Mouse (Mus musculus): ENCODE data around the gene Farsb. TPM values are rescaled to one million over a fixed set of nuclear protein-coding genes. Genes with fewer than 3 reads are reported as not detected.
A peak's percentile ranks its signal among the peaks of the same experiment; 100 is the strongest.

Farsb gene
- polyA plus RNA-seq, 1 experiment from 2014 or later, result 122 TPM

GRCm38 (mm10) chr1:78372316-78372715, 116.4 kb downstream of the Farsb start:
- H3K4me1 ChIP-seq (ENCODE audit: control insufficient read depth, insufficient read depth, low read length), result peaks cover 17% of the 10 kb centered on the region; the same call in 1 of the 2 replicates
- no peak for ATAC-seq (ENCODE audit: low read depth)
- no peaks in the 10 kb centered on the region for H3K27me3 ChIP-seq (replicated peaks; ENCODE audit: control insufficient read depth, insufficient read depth, low read length)
- no peaks in the 10 kb centered on the region for H3K36me3 ChIP-seq (ENCODE audit: control insufficient read depth, insufficient read depth, low read length)
- no peak overlapping the region for H3K9ac ChIP-seq (ENCODE audit: low read depth, low read length)
- 0 out of 2 replicates have a peak, but pooled peaks cover 4% of the 10 kb centered on the region for H3K9me3 ChIP-seq (ENCODE audit: control insufficient read depth, low read length)
- H3K27ac ChIP-seq (replicated peaks; ENCODE audit: low read depth, low read length), result 0 out of 2 replicates have a peak overlapping the region, but pooled peaks have one; percentile 3
- no peak for DNase-seq (ENCODE audit: low spot score)
- H3K4me3 ChIP-seq (ENCODE audit: low read depth, low read length), result no peak overlapping the region
- no peak overlapping the region for H3K4me2 ChIP-seq (ENCODE audit: low read depth, low read length)
- 92% methylated on average over 9 of the region's 9 CpGs for WGBS

DNA sequence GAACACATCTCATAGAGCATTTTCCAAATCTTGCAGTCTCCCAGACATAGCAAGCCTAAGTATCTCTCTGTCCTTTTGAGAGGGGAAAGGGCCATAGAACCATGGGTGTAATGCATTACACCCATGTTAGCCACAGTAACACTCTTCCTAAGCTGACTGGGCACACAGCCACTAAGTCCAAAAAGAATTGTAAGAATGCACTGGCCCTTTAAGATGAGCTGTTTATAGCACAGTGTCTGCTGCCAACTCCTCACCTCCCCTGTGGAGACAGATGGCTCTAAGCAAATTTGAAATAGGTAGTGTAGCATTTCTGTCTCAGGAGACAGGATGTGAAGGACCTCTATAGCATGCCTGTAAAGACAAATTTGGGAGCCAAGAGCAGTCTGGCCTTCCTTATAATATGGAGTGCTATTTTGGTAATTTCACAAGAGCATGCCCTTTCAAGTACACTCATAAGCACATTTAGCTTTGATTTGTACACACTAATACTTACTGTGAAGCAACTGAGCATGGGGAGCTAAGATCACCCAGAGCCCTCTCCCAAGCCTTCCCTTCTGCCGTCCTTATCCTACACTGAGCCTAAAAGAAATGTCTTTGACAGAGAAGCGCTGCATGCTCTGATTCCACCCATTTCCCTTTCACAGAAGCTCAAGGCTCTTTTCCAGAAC, 117.0 kb downstream of the Farsb start:
- H3K9ac ChIP-seq (ENCODE audit: low read depth, low read length), result no peak overlapping the region
- H3K36me3 ChIP-seq (ENCODE audit: control insufficient read depth, insufficient read depth, low read length), result no peaks in the 10 kb centered on the region
- peak; percentile 60 for ATAC-seq (ENCODE audit: low read depth)
- peaks cover 17% of the 10 kb centered on the region; the same call in 1 of the 2 replicates for H3K4me1 ChIP-seq (ENCODE audit: control insufficient read depth, insufficient read depth, low read length)
- peak; percentile 86 for DNase-seq (ENCODE audit: low spot score)
- no peak overlapping the region for H3K4me2 ChIP-seq (ENCODE audit: low read depth, low read length)
- 76% methylated on average over 2 of the region's 2 CpGs for WGBS
- H3K27me3 ChIP-seq (replicated peaks; ENCODE audit: control insufficient read depth, insufficient read depth, low read length), result no peaks in the 10 kb centered on the region
- H3K4me3 ChIP-seq (ENCODE audit: low read depth, low read length), result no peak overlapping the region
- H3K27ac ChIP-seq (replicated peaks; ENCODE audit: low read depth, low read length), result peak overlapping the region; percentile 3; the same call in 1 of the 2 replicates
- H3K9me3 ChIP-seq (ENCODE audit: control insufficient read depth, low read length), result 0 out of 2 replicates have a peak, but pooled peaks cover 4% of the 10 kb centered on the region

DNA sequence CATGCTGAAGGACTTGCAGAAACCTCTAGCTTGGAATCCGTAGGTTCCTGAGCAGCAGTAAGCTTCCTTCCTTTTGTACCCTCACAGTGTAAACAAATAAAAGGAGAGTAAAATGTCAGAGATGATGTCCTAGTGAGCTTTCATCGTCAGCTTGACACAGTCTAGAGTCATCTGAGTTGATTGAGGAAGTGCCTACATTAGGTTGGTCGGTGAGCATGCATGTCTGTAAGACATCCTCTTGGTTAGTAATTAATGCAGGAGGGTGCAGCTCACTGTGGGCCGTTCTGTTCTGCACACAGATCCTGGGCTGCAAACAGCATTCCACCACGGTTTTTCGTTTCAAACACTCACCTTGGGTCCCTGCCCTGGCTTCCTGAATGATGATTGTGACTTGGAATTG, 118.6 kb downstream of the Farsb start:
- no peak for ATAC-seq (ENCODE audit: low read depth)
- no peak overlapping the region for H3K4me3 ChIP-seq (ENCODE audit: low read depth, low read length)
- peaks cover 17% of the 10 kb centered on the region; the same call in 1 of the 2 replicates for H3K4me1 ChIP-seq (ENCODE audit: control insufficient read depth, insufficient read depth, low read length)
- no peak overlapping the region for H3K9ac ChIP-seq (ENCODE audit: low read depth, low read length)
- H3K36me3 ChIP-seq (ENCODE audit: control insufficient read depth, insufficient read depth, low read length), result no peaks in the 10 kb centered on the region
- no peak overlapping the region for H3K27ac ChIP-seq (replicated peaks; ENCODE audit: low read depth, low read length)
- no peak for DNase-seq (ENCODE audit: low spot score)
- WGBS, result 40% methylated on average over 6 of the region's 6 CpGs
- H3K9me3 ChIP-seq (ENCODE audit: control insufficient read depth, low read length), result 0 out of 2 replicates have a peak, but pooled peaks cover 4% of the 10 kb centered on the region
- H3K27me3 ChIP-seq (replicated peaks; ENCODE audit: control insufficient read depth, insufficient read depth, low read length), result no peaks in the 10 kb centered on the region
- no peak overlapping the region for H3K4me2 ChIP-seq (ENCODE audit: low read depth, low read length)

Other genes starting within 250 kb of the Farsb start
- gene Sgpp2, start 178.6 kb downstream of the Farsb start, polyA plus RNA-seq (2014; fragmentation: Nextera tagmentation; extraction: Ambion mirVana), result 2.3 and 2.6 TPM in 2 replicates
- 0.69 and 0.72 TPM in 2 replicates for gene Mogat1, start 22.1 kb upstream of the Farsb start, polyA plus RNA-seq (2014; fragmentation: Nextera tagmentation; extraction: Ambion mirVana)
- gene BC035947, start 23.3 kb upstream of the Farsb start, polyA plus RNA-seq (2014; fragmentation: Nextera tagmentation; extraction: Ambion mirVana), result 0.40 and 0.73 TPM in 2 replicates
- gene Acsl3, start 168.9 kb upstream of the Farsb start, polyA plus RNA-seq (2014; fragmentation: Nextera tagmentation; extraction: Ambion mirVana), result 71.3 and 76.9 TPM in 2 replicates
- 3.7 and 4.8 TPM in 2 replicates for gene Utp14b, start 169.1 kb upstream of the Farsb start, polyA plus RNA-seq (2014; fragmentation: Nextera tagmentation; extraction: Ambion mirVana)